Mouse (Mus musculus) yolk sac, embryonic 10.5 days (tissue): Measurements from ENCODE around the gene Rpl37.

Experiments
- DNase-seq: peaks from one replicate; pipeline ENCODE4 v3.0.0-alpha.2; 2017; ENCODE audit warnings: low spot score

Rpl37 gene

GRCm38 (mm10) chr15:5116270-5117030 is at the start of gene Rpl37:
Rpl37 (plus strand) TSS chr15:5116645.
- DNase-seq = peak; percentile 99

- DNase-seq = no peak
Observed at GRCm38 (mm10) chr15:5068801-5069518, 47.5 kb upstream of the Rpl37 start.

GRCm38 (mm10) chr15:5081235-5081634 is 35.2 kb upstream of the Rpl37 start:
- DNase-seq = no peak

- no peak for DNase-seq
Observed at GRCm38 (mm10) chr15:5086162-5086561, 30.3 kb upstream of the Rpl37 start.

GRCm38 (mm10) chr15:5088850-5089608 is 27.4 kb upstream of the Rpl37 start:
- DNase-seq = no peak

GRCm38 (mm10) chr15:5090131-5090530 is 26.3 kb upstream of the Rpl37 start:
- no peak for DNase-seq

- DNase-seq = no peak
Observed at GRCm38 (mm10) chr15:5095534-5096301, 20.7 kb upstream of the Rpl37 start.

- DNase-seq = no peak
Observed at GRCm38 (mm10) chr15:5097376-5097775, 19.1 kb upstream of the Rpl37 start.

- DNase-seq = no peak
Observed at GRCm38 (mm10) chr15:5102312-5102711, 14.1 kb upstream of the Rpl37 start.

- DNase-seq = no peak
Observed at GRCm38 (mm10) chr15:5105891-5106290, 10.6 kb upstream of the Rpl37 start.

- DNase-seq = no peak
Observed at GRCm38 (mm10) chr15:5106293-5106692, 10.2 kb upstream of the Rpl37 start.

GRCm38 (mm10) chr15:5107686-5108654 is 8.5 kb upstream of the Rpl37 start, which contains the start of gene Card6:
Card6 (minus strand) TSS chr15:5108539.
- DNase-seq = peak; percentile 40

- DNase-seq = no peak
Observed at GRCm38 (mm10) chr15:5108655-5109040, 7.8 kb upstream of the Rpl37 start.

- DNase-seq = no peak
Observed at GRCm38 (mm10) chr15:5112651-5113050, 3.8 kb upstream of the Rpl37 start.

GRCm38 (mm10) chr15:5115173-5115572 is 1.3 kb upstream of the Rpl37 start:
- DNase-seq = no peak

- DNase-seq = no peak
Observed at GRCm38 (mm10) chr15:5117031-5117601, 671 bp downstream of the Rpl37 start.

GRCm38 (mm10) chr15:5118626-5119025 is 2.2 kb downstream of the Rpl37 start:
- no peak for DNase-seq

GRCm38 (mm10) chr15:5119192-5119591 is 2.7 kb downstream of the Rpl37 start:
- DNase-seq = no peak

- DNase-seq = no peak
Observed at GRCm38 (mm10) chr15:5119707-5120106, 3.3 kb downstream of the Rpl37 start.
